Mouse (Mus musculus) thymus, adult 2 months (tissue): ENCODE data around the gene Tldc1.

Source experiments
- CTCF ChIP-seq: fragments of 200-500 bp; IDR thresholded peaks from 2 replicates; pipeline ENCODE4 v1.5.1; 2012; ENCODE audit warnings: mild to moderate bottlenecking, control low read depth, low read length, moderate library complexity, borderline replicate concordance; ENCODE audit not compliant: control insufficient read depth, poor library complexity, insufficient read depth; ENCODE audit errors: extremely low read depth
- POLR2A ChIP-seq: fragments of 200-500 bp; IDR thresholded peaks from 2 replicates; pipeline ENCODE4 v1.6.1; 2012; ENCODE audit warnings: mild to moderate bottlenecking, low read length, control low read depth, moderate library complexity; ENCODE audit not compliant: control insufficient read depth, poor library complexity, insufficient read depth; ENCODE audit errors: extremely low read depth

DNA sequence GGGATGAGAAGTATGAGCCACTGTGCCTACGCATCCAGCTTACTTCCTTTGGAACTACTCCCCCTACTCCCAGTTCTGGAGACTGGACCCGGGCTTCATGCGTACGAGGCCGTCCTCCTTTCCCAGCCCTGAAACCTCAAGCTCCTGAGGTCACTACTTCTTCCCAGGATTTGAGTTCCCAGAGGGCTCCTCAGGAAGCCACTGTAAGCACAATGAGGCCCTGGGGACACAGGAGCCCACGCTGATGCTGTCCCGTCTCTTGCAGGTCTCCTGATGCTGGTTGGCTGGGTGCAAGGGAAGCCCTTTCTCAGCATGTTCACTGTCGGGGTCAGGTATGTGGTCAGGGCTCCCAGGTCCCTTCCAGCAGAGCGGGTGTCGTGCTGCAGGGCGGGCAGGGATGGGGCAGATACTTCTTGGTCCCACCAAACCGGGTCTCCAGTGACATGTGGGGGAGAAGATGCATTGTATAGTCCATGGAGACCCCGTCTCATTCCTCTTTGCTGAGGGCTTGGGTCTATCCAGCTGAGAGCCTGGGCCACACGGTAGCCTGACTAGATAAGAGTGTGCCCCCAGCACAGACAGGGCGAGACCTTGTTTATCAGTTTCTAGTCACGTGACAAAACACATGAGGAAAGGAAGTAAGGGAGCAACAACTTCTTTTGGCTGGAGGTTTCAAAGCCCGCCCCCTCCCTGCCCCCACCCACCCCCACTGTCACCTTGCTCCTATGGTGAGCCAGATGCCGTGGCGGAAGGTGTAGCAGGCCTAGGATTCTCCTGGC is 39.9 kb downstream of the Tldc1 start:
- TF ChIP-seq POLR2A, result no peak
- TF ChIP-seq CTCF, result no peak
